Mouse (Mus musculus): Measurements from ENCODE around the gene Cyba. TPM values are rescaled to one million over a fixed set of nuclear protein-coding genes. Genes with fewer than 3 reads are reported as not detected.

The Cyba gene
- total RNA-seq, 2 experiments from 2014 or later, result 39.4 to 45.3 TPM

Small RNAs within 50 kb of the gene (microRNA-seq; reads per million reads assigned to microRNA genes)
- not detected for gene Gm24366

Other genes starting within 250 kb of the Cyba start
- 10 to 100 TPM; 21.3 to 22.6 TPM for gene Zfpm1, start 150.8 kb downstream of the Cyba start, total RNA-seq (2021)
- gene Trhr2, start 72.2 kb downstream of the Cyba start, total RNA-seq (2021), result not detected
- gene Zc3h18, start 56.3 kb downstream of the Cyba start, total RNA-seq (2021), result 10 to 100 TPM; 20.1 to 21.8 TPM
- gene Il17c, start 10.9 kb downstream of the Cyba start, total RNA-seq (2021), result not detected
- gene Mvd, start 10.5 kb upstream of the Cyba start, total RNA-seq (2021), result 1 to 10 TPM; 5.3 to 5.7 TPM
- 1 to 10 TPM; 2.5 to 2.7 TPM for gene Snai3, start 27.8 kb upstream of the Cyba start, total RNA-seq (2021)
- 10 to 100 TPM; 35.8 to 38.2 TPM for gene Rnf166, start 43.1 kb upstream of the Cyba start, total RNA-seq (2021)
- gene Ctu2, start 43.2 kb upstream of the Cyba start, total RNA-seq (2021), result 10 to 100 TPM in 1 of 2 experiments, 1 to 10 TPM in 1; 7.3 to 11.4 TPM
- gene Piezo1, start 118.4 kb upstream of the Cyba start, total RNA-seq (2021), result 10 to 100 TPM; 17.2 to 19.1 TPM
- gene Cdt1, start 135.1 kb upstream of the Cyba start, total RNA-seq (2021), result 1 to 10 TPM; 2.7 to 3.2 TPM
- gene Aprt, start 144.0 kb upstream of the Cyba start, total RNA-seq (2021), result 10 to 100 TPM; 30.6 to 39.3 TPM
- gene Galns, start 178.5 kb upstream of the Cyba start, total RNA-seq (2021), result 1 to 10 TPM; 2.9 to 3.4 TPM
- gene Trappc2l, start 178.7 kb upstream of the Cyba start, total RNA-seq (2021), result 10 to 100 TPM; 58.4 to 62.8 TPM
- gene Pabpn1l, start 189.8 kb upstream of the Cyba start, total RNA-seq (2021), result not detected

All from heart, postnatal 25 days (tissue).